Mouse (Mus musculus) frontal cortex, postnatal 10 days (tissue): ENCODE data around the gene Rgs6.
A peak's percentile ranks its signal among the peaks of the same experiment; 100 is the strongest.

Source experiments
- DNase-seq, 2 experiments: peaks; one replicate each; pipeline ENCODE4 v3.0.0; 2022; ENCODE audit warnings: low spot score in 2 of 2, mixed read lengths in 1 of 2

Rgs6 gene

GRCm38 (mm10) chr12:83131405-83131804 lies 543.3 kb downstream of the Rgs6 start:
- DNase-seq = no peak

- peak; percentile 34 to 38 for DNase-seq
Observed at GRCm38 (mm10) chr12:83133827-83134226, 545.7 kb downstream of the Rgs6 start.

GRCm38 (mm10) chr12:83136031-83136430 lies 547.9 kb downstream of the Rgs6 start:
- no peak for DNase-seq

- DNase-seq = no peak
Observed at GRCm38 (mm10) chr12:83136460-83136859, 548.4 kb downstream of the Rgs6 start.

- no peak for DNase-seq
Observed at GRCm38 (mm10) chr12:83137001-83137400, 548.9 kb downstream of the Rgs6 start.

GRCm38 (mm10) chr12:83141164-83141563 lies 553.1 kb downstream of the Rgs6 start:
- DNase-seq = no peak

- no peak for DNase-seq
Observed at GRCm38 (mm10) chr12:83142507-83142906, 554.4 kb downstream of the Rgs6 start.

- DNase-seq = no peak
Observed at GRCm38 (mm10) chr12:83143071-83143470, 555.0 kb downstream of the Rgs6 start.

- DNase-seq = no peak
Observed at GRCm38 (mm10) chr12:83143574-83143973, 555.5 kb downstream of the Rgs6 start.

- no peak for DNase-seq
Observed at GRCm38 (mm10) chr12:83145074-83145473, 557.0 kb downstream of the Rgs6 start.

GRCm38 (mm10) chr12:83145902-83146301 lies 557.8 kb downstream of the Rgs6 start:
- no peak for DNase-seq

GRCm38 (mm10) chr12:83146917-83147316 lies 558.8 kb downstream of the Rgs6 start:
- DNase-seq = no peak

- DNase-seq = no peak
Observed at GRCm38 (mm10) chr12:83150030-83150429, 561.9 kb downstream of the Rgs6 start.

- DNase-seq = no peak
Observed at GRCm38 (mm10) chr12:83150813-83151212, 562.7 kb downstream of the Rgs6 start.

- no peak for DNase-seq
Observed at GRCm38 (mm10) chr12:83151474-83151873, 563.4 kb downstream of the Rgs6 start.

- no peak for DNase-seq
Observed at GRCm38 (mm10) chr12:83160211-83160610, 572.1 kb downstream of the Rgs6 start.

GRCm38 (mm10) chr12:83160700-83161099 lies 572.6 kb downstream of the Rgs6 start:
- no peak for DNase-seq

GRCm38 (mm10) chr12:83163721-83164120 lies 575.6 kb downstream of the Rgs6 start:
- DNase-seq = no peak

- DNase-seq = no peak
Observed at GRCm38 (mm10) chr12:83165058-83165457, 577.0 kb downstream of the Rgs6 start.

GRCm38 (mm10) chr12:83168310-83168709 lies 580.2 kb downstream of the Rgs6 start:
- no peak for DNase-seq

GRCm38 (mm10) chr12:83169495-83170209 lies 581.6 kb downstream of the Rgs6 start:
- peak in 1 of 2 experiments; percentile 40 for DNase-seq

GRCm38 (mm10) chr12:83178770-83179169 lies 590.7 kb downstream of the Rgs6 start:
- DNase-seq = no peak

- DNase-seq = no peak
Observed at GRCm38 (mm10) chr12:83179860-83180259, 591.8 kb downstream of the Rgs6 start.

GRCm38 (mm10) chr12:83180561-83180960 lies 592.5 kb downstream of the Rgs6 start:
- no peak for DNase-seq
